Mouse (Mus musculus): ENCODE measurements around the gene S100a7a. TPM values are rescaled to one million over a fixed set of nuclear protein-coding genes. Genes with fewer than 3 reads are reported as not detected.

Gene S100a7a
- polyA plus RNA-seq, 1 experiment: 1.1 TPM

GRCm38 (mm10) chr3:90625496-90625895 lies 28.3 kb upstream of the S100a7a start:
- no peak overlapping the region for H3K4me3 ChIP-seq (ENCODE audit: insufficient read depth, low read length)
- no peaks in the 10 kb centered on the region; the same call in 1 of the 2 replicates for H3K4me1 ChIP-seq (ENCODE audit: control insufficient read depth, insufficient read depth, low read length)
- H3K27ac ChIP-seq (ENCODE audit: insufficient read depth, low read length): no peak overlapping the region
- TF ChIP-seq CTCF (IDR thresholded peaks at IDR 0.05; ENCODE audit: extremely low read depth, insufficient read depth, low read length): no peak

- H3K4me1 ChIP-seq (ENCODE audit: control insufficient read depth, insufficient read depth, low read length): no peaks in the 10 kb centered on the region; the same call in 1 of the 2 replicates
- H3K27ac ChIP-seq (ENCODE audit: insufficient read depth, low read length): no peak overlapping the region
- TF ChIP-seq POLR2A (IDR thresholded peaks at IDR 0.05; ENCODE audit: extremely low read depth, insufficient read depth, low read length) (no peak), CTCF (IDR thresholded peaks at IDR 0.05; ENCODE audit: extremely low read depth, insufficient read depth, low read length) (no peak)
- H3K4me3 ChIP-seq (ENCODE audit: insufficient read depth, low read length): no peak overlapping the region
These were observed 27.4 kb upstream of the S100a7a start for GRCm38 (mm10) chr3:90626266-90627021.

- TF ChIP-seq POLR2A (IDR thresholded peaks at IDR 0.05; ENCODE audit: extremely low read depth, insufficient read depth, low read length): no peak
- TF ChIP-seq CTCF (IDR thresholded peaks at IDR 0.05; ENCODE audit: extremely low read depth, insufficient read depth, low read length): no peak
These were observed 26.5 kb upstream of the S100a7a start for GRCm38 (mm10) chr3:90627366-90627765.

GRCm38 (mm10) chr3:90627807-90628206 lies 26.0 kb upstream of the S100a7a start:
- Histone ChIP-seq H3K27ac (ENCODE audit: insufficient read depth, low read length) (no peak overlapping the region), H3K4me3 (ENCODE audit: insufficient read depth, low read length) (no peak overlapping the region), H3K4me1 (ENCODE audit: control insufficient read depth, insufficient read depth, low read length) (no peaks in the 10 kb centered on the region; the same call in 1 of the 2 replicates)
- TF ChIP-seq CTCF (IDR thresholded peaks at IDR 0.05; ENCODE audit: extremely low read depth, insufficient read depth, low read length): peak; percentile 76
- no peak for TF ChIP-seq POLR2A (IDR thresholded peaks at IDR 0.05; ENCODE audit: extremely low read depth, insufficient read depth, low read length)

More at GRCm38 (mm10) chr3:90627366-90627765, 26.5 kb upstream of the S100a7a start:
- Histone ChIP-seq H3K27ac (ENCODE audit: insufficient read depth, low read length) (no peak overlapping the region), H3K4me3 (ENCODE audit: insufficient read depth, low read length) (no peak overlapping the region), H3K4me1 (ENCODE audit: control insufficient read depth, insufficient read depth, low read length) (no peaks in the 10 kb centered on the region; the same call in 1 of the 2 replicates)

GRCm38 (mm10) chr3:90629298-90629697 lies 24.5 kb upstream of the S100a7a start:
- Histone ChIP-seq H3K4me3 (ENCODE audit: insufficient read depth, low read length) (no peak overlapping the region), H3K4me1 (ENCODE audit: control insufficient read depth, insufficient read depth, low read length) (no peaks in the 10 kb centered on the region), H3K27ac (ENCODE audit: insufficient read depth, low read length) (no peak overlapping the region)
- TF ChIP-seq POLR2A (IDR thresholded peaks at IDR 0.05; ENCODE audit: extremely low read depth, insufficient read depth, low read length) (no peak), CTCF (IDR thresholded peaks at IDR 0.05; ENCODE audit: extremely low read depth, insufficient read depth, low read length) (no peak)

- H3K4me1 ChIP-seq (ENCODE audit: control insufficient read depth, insufficient read depth, low read length): no peaks in the 10 kb centered on the region
- no peak overlapping the region for H3K4me3 ChIP-seq (ENCODE audit: insufficient read depth, low read length)
- TF ChIP-seq POLR2A (IDR thresholded peaks at IDR 0.05; ENCODE audit: extremely low read depth, insufficient read depth, low read length): no peak
- no peak overlapping the region for H3K27ac ChIP-seq (ENCODE audit: insufficient read depth, low read length)
These were observed 21.8 kb upstream of the S100a7a start for GRCm38 (mm10) chr3:90631984-90632383.

GRCm38 (mm10) chr3:90638511-90639275 lies 15.1 kb upstream of the S100a7a start:
- H3K4me3 ChIP-seq (ENCODE audit: insufficient read depth, low read length): no peak overlapping the region
- H3K4me1 ChIP-seq (ENCODE audit: control insufficient read depth, insufficient read depth, low read length): no peaks in the 10 kb centered on the region
- TF ChIP-seq CTCF (IDR thresholded peaks at IDR 0.05; ENCODE audit: extremely low read depth, insufficient read depth, low read length): no peak
- no peak for TF ChIP-seq POLR2A (IDR thresholded peaks at IDR 0.05; ENCODE audit: extremely low read depth, insufficient read depth, low read length)
- no peak overlapping the region for H3K27ac ChIP-seq (ENCODE audit: insufficient read depth, low read length)

GRCm38 (mm10) chr3:90639511-90640154 lies 14.2 kb upstream of the S100a7a start:
- H3K4me1 ChIP-seq (ENCODE audit: control insufficient read depth, insufficient read depth, low read length): no peaks in the 10 kb centered on the region
- TF ChIP-seq POLR2A (IDR thresholded peaks at IDR 0.05; ENCODE audit: extremely low read depth, insufficient read depth, low read length) (no peak), CTCF (IDR thresholded peaks at IDR 0.05; ENCODE audit: extremely low read depth, insufficient read depth, low read length) (peak; percentile 50)
- H3K27ac ChIP-seq (ENCODE audit: insufficient read depth, low read length): no peak overlapping the region
- no peak overlapping the region for H3K4me3 ChIP-seq (ENCODE audit: insufficient read depth, low read length)

- Histone ChIP-seq H3K4me3 (ENCODE audit: insufficient read depth, low read length) (no peak overlapping the region), H3K4me1 (ENCODE audit: control insufficient read depth, insufficient read depth, low read length) (no peaks in the 10 kb centered on the region), H3K27ac (ENCODE audit: insufficient read depth, low read length) (no peak overlapping the region)
- TF ChIP-seq POLR2A (IDR thresholded peaks at IDR 0.05; ENCODE audit: extremely low read depth, insufficient read depth, low read length) (no peak), CTCF (IDR thresholded peaks at IDR 0.05; ENCODE audit: extremely low read depth, insufficient read depth, low read length) (no peak)
These were observed 12.8 kb upstream of the S100a7a start for GRCm38 (mm10) chr3:90640981-90641380.

Measured in cortical plate, adult 2 months (tissue).